Mouse (Mus musculus): ENCODE measurements at regions not wholly inside any gene's neighbourhood (a gene's known extent, or its start where the extent isn't known, plus 50 kb on each side); places are given as distances from the start of the nearest gene placed in this dataset.

- Histone ChIP-seq H3K9ac (ENCODE audit: low read depth, low read length) (peak overlapping the region; percentile 83), H3K36me3 (ENCODE audit: control insufficient read depth, insufficient read depth, low read length) (no peaks in the 10 kb centered on the region), H3K4me1 (ENCODE audit: control insufficient read depth, insufficient read depth, low read depth, low read length) (peaks cover 8% of the 10 kb centered on the region), H3K9me3 (ENCODE audit: control insufficient read depth, low read length) (no peaks in the 10 kb centered on the region), H3K27me3 (replicated peaks; ENCODE audit: control insufficient read depth, insufficient read depth, low read length) (no peaks in the 10 kb centered on the region), H3K4me2 (ENCODE audit: low read length) (peak overlapping the region; percentile 82), H3K4me3 (ENCODE audit: low read length) (peak overlapping the region; percentile 67), H3K27ac (ENCODE audit: low read depth, low read length) (peak overlapping the region; percentile 89)
- WGBS = under 1% methylated on average over 52 of the region's 58 CpGs
- ATAC-seq = peak; percentile 98
Observed at GRCm38 (mm10) chr15:85634322-85635141, 52.3 kb upstream of the Wnt7b start.

GRCm38 (mm10) chr15:85635425-85635824, 53.2 kb upstream of the Wnt7b start:
- Histone ChIP-seq H3K9ac (ENCODE audit: low read depth, low read length) (no peak overlapping the region), H3K27ac (ENCODE audit: low read depth, low read length) (peak overlapping the region; percentile 89)
- 98% methylated on average over 6 of the region's 6 CpGs for WGBS

DNA sequence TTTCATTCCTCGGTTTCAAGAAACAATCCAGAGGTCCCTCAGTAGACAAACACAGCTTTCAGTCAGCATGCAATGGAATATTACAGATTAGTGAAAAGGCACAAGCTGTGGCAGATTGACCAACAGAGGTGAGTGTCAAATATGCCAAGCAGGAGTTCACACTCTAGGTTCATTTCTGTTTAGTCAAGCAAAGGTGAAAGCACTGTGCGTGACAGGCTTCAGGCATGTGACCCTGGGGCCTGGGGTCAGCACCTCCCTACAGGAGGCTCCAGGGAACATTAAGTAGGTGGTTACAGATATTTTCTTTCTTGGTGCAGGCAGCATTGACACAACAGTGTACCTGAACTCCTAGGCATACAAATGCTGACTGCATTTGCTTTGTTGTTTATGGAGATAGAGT, 57.3 kb upstream of the Wnt7b start:
- no peak for ATAC-seq
- no peak overlapping the region for H3K4me2 ChIP-seq (ENCODE audit: low read length)
- WGBS = 89% methylated on average over 2 of the region's 2 CpGs

More at GRCm38 (mm10) chr15:85635425-85635824, 53.2 kb upstream of the Wnt7b start:
- H3K36me3 ChIP-seq (ENCODE audit: control insufficient read depth, insufficient read depth, low read length) = no peaks in the 10 kb centered on the region
- no peak overlapping the region; the same call in 1 of the 2 replicates for H3K4me3 ChIP-seq (ENCODE audit: low read length)
- H3K9me3 ChIP-seq (ENCODE audit: control insufficient read depth, low read length) = no peaks in the 10 kb centered on the region
- ATAC-seq = no peak
- peak overlapping the region; percentile 82 for H3K4me2 ChIP-seq (ENCODE audit: low read length)
- H3K27me3 ChIP-seq (replicated peaks; ENCODE audit: control insufficient read depth, insufficient read depth, low read length) = no peaks in the 10 kb centered on the region
- peaks cover 8% of the 10 kb centered on the region for H3K4me1 ChIP-seq (ENCODE audit: control insufficient read depth, insufficient read depth, low read depth, low read length)

DNA sequence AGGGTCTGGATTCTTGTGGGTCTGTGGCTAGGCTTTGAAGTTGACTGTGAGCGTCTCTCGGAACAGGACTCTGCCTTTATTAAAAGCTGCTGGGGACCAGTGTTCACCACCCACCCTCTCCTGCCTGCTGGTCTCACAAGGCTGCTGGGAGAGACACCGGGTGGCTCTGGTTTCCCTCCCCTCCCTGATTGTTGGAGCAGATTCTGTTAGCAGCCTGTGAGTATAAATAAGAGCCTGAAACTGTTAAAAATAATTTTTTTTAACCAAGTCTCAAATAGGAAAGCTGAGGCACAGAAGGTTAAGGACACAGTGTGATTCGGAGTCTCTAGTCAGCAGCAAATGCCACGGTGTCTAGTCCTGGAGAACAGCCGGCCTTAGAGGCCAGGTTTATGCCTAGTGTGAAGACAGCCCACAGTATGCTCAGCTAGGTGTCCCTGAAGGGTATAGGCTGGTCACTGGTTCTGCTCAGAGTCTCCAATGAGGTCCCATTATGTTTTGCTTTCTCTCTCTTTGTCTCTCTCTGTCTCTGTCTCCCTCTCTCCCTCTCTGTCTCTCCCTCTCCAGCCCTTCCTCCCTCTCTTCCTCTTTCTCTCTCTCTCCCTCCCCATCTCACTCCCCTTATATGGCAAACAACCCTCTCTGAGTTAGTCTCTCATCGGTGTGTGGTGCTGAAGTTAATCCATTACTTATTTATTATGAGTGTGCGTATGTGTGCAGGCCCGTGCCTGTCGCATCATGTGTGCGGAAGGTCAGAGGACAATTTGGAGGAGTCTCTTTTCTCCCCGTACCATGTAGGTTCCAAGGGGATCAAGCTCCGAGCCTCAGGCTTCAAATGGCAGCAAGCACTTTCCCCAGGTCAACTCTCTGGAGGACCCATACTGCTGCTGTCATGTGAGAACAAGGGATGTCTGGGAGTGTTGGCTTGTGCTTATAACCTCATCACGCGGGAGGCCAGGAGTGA, 59.1 kb upstream of the Wnt7b start:
- H3K4me2 ChIP-seq (ENCODE audit: low read length) = no peak overlapping the region
- no peak overlapping the region for H3K27ac ChIP-seq (ENCODE audit: low read depth, low read length)
- H3K4me3 ChIP-seq (ENCODE audit: low read length) = no peak overlapping the region
- 78% methylated on average over 15 of the region's 15 CpGs for WGBS
- ATAC-seq = no peak
- no peaks in the 10 kb centered on the region for H3K36me3 ChIP-seq (ENCODE audit: control insufficient read depth, insufficient read depth, low read length)
- H3K9ac ChIP-seq (ENCODE audit: low read depth, low read length) = no peak overlapping the region
- H3K27me3 ChIP-seq (replicated peaks; ENCODE audit: control insufficient read depth, insufficient read depth, low read length) = no peaks in the 10 kb centered on the region; the same call in 1 of the 2 replicates
- H3K9me3 ChIP-seq (ENCODE audit: control insufficient read depth, low read length) = no peaks in the 10 kb centered on the region
- peaks cover 12% of the 10 kb centered on the region for H3K4me1 ChIP-seq (ENCODE audit: control insufficient read depth, insufficient read depth, low read depth, low read length)

More for the DNA sequence above, 57.3 kb upstream of the Wnt7b start:
- H3K4me3 ChIP-seq (ENCODE audit: low read length) = no peak overlapping the region
- peaks cover 4% of the 10 kb centered on the region for H3K4me1 ChIP-seq (ENCODE audit: control insufficient read depth, insufficient read depth, low read depth, low read length)
- H3K36me3 ChIP-seq (ENCODE audit: control insufficient read depth, insufficient read depth, low read length) = no peaks in the 10 kb centered on the region
- no peaks in the 10 kb centered on the region for H3K27me3 ChIP-seq (replicated peaks; ENCODE audit: control insufficient read depth, insufficient read depth, low read length)
- no peaks in the 10 kb centered on the region for H3K9me3 ChIP-seq (ENCODE audit: control insufficient read depth, low read length)
- H3K27ac ChIP-seq (ENCODE audit: low read depth, low read length) = no peak overlapping the region
- no peak overlapping the region for H3K9ac ChIP-seq (ENCODE audit: low read depth, low read length)

DNA sequence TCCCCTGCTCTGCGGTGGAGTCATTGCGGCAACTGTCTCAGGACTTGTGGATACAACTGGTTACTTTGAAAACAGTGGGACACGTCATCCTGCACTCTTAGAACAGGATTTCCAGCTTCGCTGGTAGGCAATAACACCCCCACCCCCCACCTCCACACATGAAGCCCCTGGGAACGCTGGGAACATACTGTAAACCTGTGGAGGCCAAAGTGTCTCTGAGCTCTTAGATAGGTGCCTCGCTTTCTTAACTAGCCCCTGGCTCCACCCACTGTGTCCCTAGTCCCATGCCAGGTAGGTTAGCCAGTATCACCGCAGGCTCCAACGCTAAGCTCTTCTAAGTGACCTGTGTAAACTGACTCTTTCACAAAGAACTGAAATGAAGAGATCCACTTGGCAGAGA, 63.1 kb upstream of the Wnt7b start:
- no peaks in the 10 kb centered on the region; the same call in 1 of the 2 replicates for H3K27me3 ChIP-seq (replicated peaks; ENCODE audit: control insufficient read depth, insufficient read depth, low read length)
- no peak for ATAC-seq

GRCm38 (mm10) chr15:85645971-85646638, 63.8 kb upstream of the Wnt7b start:
- peak overlapping the region; percentile 88 for H3K27ac ChIP-seq (ENCODE audit: low read depth, low read length)
- no peaks in the 10 kb centered on the region for H3K36me3 ChIP-seq (ENCODE audit: control insufficient read depth, insufficient read depth, low read length)
- H3K9me3 ChIP-seq (ENCODE audit: control insufficient read depth, low read length) = no peaks in the 10 kb centered on the region
- H3K4me2 ChIP-seq (ENCODE audit: low read length) = peak overlapping the region; percentile 65
- no peak; the same call in 1 of the 2 replicates for ATAC-seq
- peaks cover 13% of the 10 kb centered on the region for H3K4me1 ChIP-seq (ENCODE audit: control insufficient read depth, insufficient read depth, low read depth, low read length)
- 2% methylated on average over 33 of the region's 33 CpGs for WGBS
- H3K27me3 ChIP-seq (replicated peaks; ENCODE audit: control insufficient read depth, insufficient read depth, low read length) = no peaks in the 10 kb centered on the region; the same call in 1 of the 2 replicates
- H3K9ac ChIP-seq (ENCODE audit: low read depth, low read length) = peak overlapping the region; percentile 72
- peak overlapping the region; percentile 41 for H3K4me3 ChIP-seq (ENCODE audit: low read length)

More for the DNA sequence above, 63.1 kb upstream of the Wnt7b start:
- peaks cover 13% of the 10 kb centered on the region for H3K4me1 ChIP-seq (ENCODE audit: control insufficient read depth, insufficient read depth, low read depth, low read length)
- WGBS = 52% methylated on average over 8 of the region's 8 CpGs
- H3K9me3 ChIP-seq (ENCODE audit: control insufficient read depth, low read length) = no peaks in the 10 kb centered on the region
- H3K9ac ChIP-seq (ENCODE audit: low read depth, low read length) = peak overlapping the region; percentile 72
- H3K27ac ChIP-seq (ENCODE audit: low read depth, low read length) = peak overlapping the region; percentile 88
- H3K36me3 ChIP-seq (ENCODE audit: control insufficient read depth, insufficient read depth, low read length) = no peaks in the 10 kb centered on the region
- H3K4me3 ChIP-seq (ENCODE audit: low read length) = peak overlapping the region; percentile 41
- peak overlapping the region; percentile 65 for H3K4me2 ChIP-seq (ENCODE audit: low read length)

DNA sequence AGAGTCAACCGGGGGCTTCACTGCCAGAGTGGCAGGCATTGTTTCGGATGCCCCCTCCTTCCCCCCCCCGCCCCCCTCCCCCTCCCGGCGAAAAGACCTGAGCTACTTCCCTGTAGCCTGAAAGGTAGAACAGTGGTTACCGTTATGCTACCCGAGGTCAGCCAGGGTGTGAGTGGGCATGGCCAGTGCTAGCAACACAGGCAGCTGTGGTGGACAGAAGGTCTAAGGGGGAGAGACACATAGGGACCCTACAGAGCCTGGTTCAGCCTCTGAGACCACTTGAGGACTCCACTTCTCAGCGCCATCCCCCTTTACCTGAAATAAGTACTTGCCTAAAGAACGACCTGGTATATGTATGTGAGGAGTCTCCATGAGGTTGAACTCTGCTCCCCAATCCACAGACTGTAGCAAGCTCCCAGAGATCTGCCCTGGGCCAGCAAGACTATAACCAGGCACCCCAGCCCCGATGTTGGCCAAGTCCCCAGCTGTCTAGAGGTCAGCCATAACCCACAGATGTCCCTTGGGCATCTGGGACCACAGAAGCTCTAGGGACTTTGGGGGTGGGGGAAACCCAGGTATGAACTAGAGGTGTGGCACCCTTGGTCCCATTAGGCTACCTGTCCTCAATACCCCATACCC, 64.5 kb upstream of the Wnt7b start:
- no peak for ATAC-seq
- Histone ChIP-seq H3K9ac (ENCODE audit: low read depth, low read length) (peak overlapping the region; percentile 72), H3K4me1 (ENCODE audit: control insufficient read depth, insufficient read depth, low read depth, low read length) (peaks cover 17% of the 10 kb centered on the region), H3K4me3 (ENCODE audit: low read length) (peak overlapping the region; percentile 41), H3K4me2 (ENCODE audit: low read length) (peak overlapping the region; percentile 65), H3K27me3 (replicated peaks; ENCODE audit: control insufficient read depth, insufficient read depth, low read length) (no peaks in the 10 kb centered on the region; the same call in 1 of the 2 replicates), H3K36me3 (ENCODE audit: control insufficient read depth, insufficient read depth, low read length) (no peaks in the 10 kb centered on the region), H3K27ac (ENCODE audit: low read depth, low read length) (peak overlapping the region; percentile 88), H3K9me3 (ENCODE audit: control insufficient read depth, low read length) (no peaks in the 10 kb centered on the region)
- WGBS = 33% methylated on average over 9 of the region's 10 CpGs

GRCm38 (mm10) chr15:85647593-85647992, 65.3 kb upstream of the Wnt7b start:
- Histone ChIP-seq H3K27me3 (replicated peaks; ENCODE audit: control insufficient read depth, insufficient read depth, low read length) (no peaks in the 10 kb centered on the region; the same call in 1 of the 2 replicates), H3K4me1 (ENCODE audit: control insufficient read depth, insufficient read depth, low read depth, low read length) (peaks cover 26% of the 10 kb centered on the region), H3K36me3 (ENCODE audit: control insufficient read depth, insufficient read depth, low read length) (no peaks in the 10 kb centered on the region), H3K4me3 (ENCODE audit: low read length) (no peak overlapping the region), H3K27ac (ENCODE audit: low read depth, low read length) (no peak overlapping the region), H3K9ac (ENCODE audit: low read depth, low read length) (no peak overlapping the region), H3K9me3 (ENCODE audit: control insufficient read depth, low read length) (no peaks in the 10 kb centered on the region), H3K4me2 (ENCODE audit: low read length) (no peak overlapping the region)
- ATAC-seq = no peak
- 68% methylated on average over 6 of the region's 6 CpGs for WGBS

Measured in hindbrain, embryonic 16.5 days (tissue).